In genomic region chr6:124743647-124744046, GRCm38 (mm10) we compare ENCODE assay signal across 21 mouse cellular contexts. TPM values are rescaled to one million over a fixed set of nuclear protein-coding genes. Genes with fewer than 3 reads are reported as not detected.
"Had no signal": no experiment of that assay in that cellular context is flagged by ENCODE, and none has a peak within 500 bp of the region (broad histone marks: within the 10 kb centered on the region; RNA-seq: fewer than 3 reads in every experiment).

No protein-coding gene starts in this region.

- H3K9me3 ChIP-seq: kidney, embryonic 15.5 days; limb, embryonic 15.5 days; liver, embryonic 13.5 days; lung, embryonic 15.5 days; megakaryocyte, embryonic 14.5 days; neural tube, embryonic 15.5 days had no signal

- H3K27me3 ChIP-seq: kidney, embryonic 15.5 days; limb, embryonic 15.5 days; liver, embryonic 13.5 days; lung, embryonic 15.5 days; megakaryocyte, embryonic 14.5 days; neural tube, embryonic 15.5 days had no signal

- H3K4me2 ChIP-seq: kidney, embryonic 15.5 days; limb, embryonic 15.5 days; liver, embryonic 13.5 days; lung, embryonic 15.5 days; midbrain, embryonic 11.5 days; neural tube, embryonic 15.5 days had no signal

- H3K4me3 ChIP-seq: kidney, embryonic 15.5 days; limb, embryonic 15.5 days; liver, embryonic 13.5 days; lung, embryonic 15.5 days; neural tube, embryonic 15.5 days had no signal

- H3K9ac ChIP-seq: kidney, embryonic 15.5 days; limb, embryonic 15.5 days; liver, embryonic 13.5 days; liver, postnatal 0 days; lung, embryonic 15.5 days; neural tube, embryonic 15.5 days had no signal

- H3K27ac ChIP-seq: kidney, embryonic 15.5 days; liver, embryonic 13.5 days; lung, embryonic 15.5 days; macrophage had no signal

- ATAC-seq: liver, postnatal 0 days; midbrain, embryonic 16.5 days had no signal

- DNase-seq: kidney, postnatal 14 days; left cerebral cortex, postnatal 4 days; liver, embryonic 13.5 days; liver, postnatal 0 days; lung, postnatal 14 days; right cerebral cortex, adult 18-20 months; right cerebral cortex, postnatal 25 days; thymus, postnatal 4 days had no signal

RNA-seq across cellular contexts. Expression of gene Gm45234, which starts 12.2 kb away (rescaled TPM):
- total RNA-seq: left cerebral cortex, postnatal 10 days; left cerebral cortex, postnatal 4 days had no signal
- polyA plus RNA-seq: kidney, embryonic 15.5 days; large intestine, adult 2 months; liver, embryonic 13.5 days; liver, postnatal 0 days; lung, embryonic 15.5 days; macrophage; midbrain, embryonic 11.5 days; midbrain, embryonic 16.5 days; neural tube, embryonic 11.5 days; neural tube, embryonic 15.5 days; small intestine, adult 2 months; stomach, embryonic 16.5 days had no signal
